Comparison of ENCODE assay signal across 7 mouse cellular contexts in the genomic region with DNA sequence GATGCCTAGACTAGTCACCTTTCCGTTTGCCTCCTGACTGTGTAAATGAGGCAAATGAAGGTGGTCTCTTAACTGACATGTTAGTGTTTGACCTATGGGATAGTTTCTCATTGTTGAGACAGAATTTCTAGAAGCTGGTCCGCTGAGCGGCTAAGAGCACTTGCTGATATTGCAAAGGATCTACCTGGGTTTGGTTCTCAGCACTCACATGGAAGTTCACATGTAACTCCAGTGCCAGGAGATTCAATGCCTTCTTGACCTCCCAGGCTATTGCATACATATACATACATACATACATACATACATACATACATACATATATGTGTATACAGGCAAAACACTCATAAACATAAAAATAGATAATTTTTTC. TPM values are rescaled to one million over a fixed set of nuclear protein-coding genes. Genes with fewer than 3 reads are reported as not detected.
A peak's percentile ranks its signal among the peaks of the same experiment; 100 is the strongest.
DNase-seq lines count a peak whose midpoint lies in the region; ATAC-seq and TF ChIP-seq lines count a peak whose summit lies in the region.

No protein-coding gene starts in this region.

- TF ChIP-seq CTCF in liver, adult 2 months (IDR thresholded peaks at IDR 0.05; ENCODE audit: low read depth, low read length): no peak
- no peak for TF ChIP-seq CTCF in embryonic fibroblast, embryonic 13.5 days (IDR thresholded peaks at IDR 0.05; ENCODE audit: borderline replicate concordance, insufficient read depth, low read length)
- no peak for TF ChIP-seq CTCF in kidney, postnatal 0 days (IDR thresholded peaks at IDR 0.05; ENCODE audit: low read depth)

- WGBS in liver, adult 2 months: 34% methylated on average over 3 of the region's 3 CpGs
- 29% methylated on average over 3 of the region's 3 CpGs for WGBS in kidney, postnatal 0 days
- 33% methylated on average over 3 of the region's 3 CpGs for WGBS in neural tube, embryonic 14.5 days

- peak overlapping the region; percentile 50 for H3K4me2 ChIP-seq in kidney, postnatal 0 days (ENCODE audit: low read length)
- H3K4me2 ChIP-seq in neural tube, embryonic 14.5 days (ENCODE audit: low read depth, low read length): peak overlapping the region; percentile 51

- H3K9me3 ChIP-seq in kidney, postnatal 0 days (replicated peaks; ENCODE audit: low read length): no peaks in the 10 kb centered on the region
- no peaks in the 10 kb centered on the region for H3K9me3 ChIP-seq in neural tube, embryonic 14.5 days (ENCODE audit: control insufficient read depth, low read length)

- ATAC-seq in kidney, postnatal 0 days (replicated peaks; ENCODE audit: low FRiP score, low read depth): no peak
- no peak for ATAC-seq in neural tube, embryonic 14.5 days (ENCODE audit: low read depth)
- ATAC-seq in megakaryocyte progenitor cell, adult 5-6 weeks (replicated peaks; ENCODE audit: poor library complexity): no peak

- H3K27me3 ChIP-seq in liver, adult 2 months (ENCODE audit: control insufficient read depth, insufficient read depth, low read length): no peaks in the 10 kb centered on the region
- H3K27me3 ChIP-seq in kidney, postnatal 0 days (ENCODE audit: insufficient read depth, low read length): no peaks in the 10 kb centered on the region
- H3K27me3 ChIP-seq in neural tube, embryonic 14.5 days (ENCODE audit: control insufficient read depth, insufficient read depth, low read length): no peaks in the 10 kb centered on the region

- no peak for TF ChIP-seq POLR2A in liver, adult 2 months (IDR thresholded peaks at IDR 0.05; ENCODE audit: extremely low read depth, insufficient read depth, low read length)
- TF ChIP-seq POLR2A in embryonic fibroblast, embryonic 13.5 days (IDR thresholded peaks at IDR 0.05; ENCODE audit: low read depth, low read length): no peak; the same call in 1 of the 2 replicates

- H3K36me3 ChIP-seq in liver, adult 2 months (ENCODE audit: control insufficient read depth, insufficient read depth, low read length): peaks cover 8% of the 10 kb centered on the region; the same call in 1 of the 2 replicates
- peaks cover 16% of the 10 kb centered on the region; the same call in 1 of the 2 replicates for H3K36me3 ChIP-seq in kidney, postnatal 0 days (ENCODE audit: insufficient read depth, low read length)
- no peaks in the 10 kb centered on the region for H3K36me3 ChIP-seq in neural tube, embryonic 14.5 days (ENCODE audit: control insufficient read depth, insufficient read depth, low read length)

- H3K79me2 ChIP-seq in liver, adult 2 months (ENCODE audit: control insufficient read depth, insufficient read depth, low read length): peaks cover 31% of the 10 kb centered on the region

- H3K4me1 ChIP-seq in liver, adult 2 months (ENCODE audit: control insufficient read depth, insufficient read depth, low read length): peaks cover 10% of the 10 kb centered on the region
- peaks cover 3% of the 10 kb centered on the region; the same call in 1 of the 2 replicates for H3K4me1 ChIP-seq in embryonic fibroblast, embryonic 13.5 days (ENCODE audit: control insufficient read depth, insufficient read depth, low read length)
- peaks cover 2% of the 10 kb centered on the region; the same call in 1 of the 2 replicates for H3K4me1 ChIP-seq in kidney, postnatal 0 days (replicated peaks; ENCODE audit: insufficient read depth, low read length)
- peaks cover 10% of the 10 kb centered on the region; the same call in 1 of the 2 replicates for H3K4me1 ChIP-seq in neural tube, embryonic 14.5 days (ENCODE audit: control insufficient read depth, insufficient read depth, low read length)

- H3K4me3 ChIP-seq in liver, adult 2 months (ENCODE audit: insufficient read depth, low read depth, low read length): no peak overlapping the region
- H3K4me3 ChIP-seq in embryonic fibroblast, embryonic 13.5 days (ENCODE audit: insufficient read depth, low read length): no peak overlapping the region
- peak overlapping the region; percentile 90; the same call in 1 of the 2 replicates for H3K4me3 ChIP-seq in kidney, postnatal 0 days (replicated peaks; ENCODE audit: low read depth, low read length)
- H3K4me3 ChIP-seq in neural tube, embryonic 14.5 days (ENCODE audit: low read depth, low read length): peak overlapping the region; percentile 73

- H3K9ac ChIP-seq in liver, adult 2 months (ENCODE audit: low read depth, low read length): peak overlapping the region; percentile 47
- peak overlapping the region; percentile 83; the same call in 1 of the 2 replicates for H3K9ac ChIP-seq in kidney, postnatal 0 days (ENCODE audit: low read depth, low read length)
- peak overlapping the region; percentile 95 for H3K9ac ChIP-seq in neural tube, embryonic 14.5 days (replicated peaks; ENCODE audit: low read depth, low read length)

- H3K27ac ChIP-seq in liver, adult 2 months (replicated peaks; ENCODE audit: insufficient read depth, low read depth, low read length): peak overlapping the region; percentile 74
- peak overlapping the region; percentile 91 for H3K27ac ChIP-seq in embryonic fibroblast, embryonic 13.5 days (ENCODE audit: insufficient read depth, low read length)
- peak overlapping the region; percentile 95 for H3K27ac ChIP-seq in kidney, postnatal 0 days
- H3K27ac ChIP-seq in neural tube, embryonic 14.5 days (ENCODE audit: low read depth, low read length): peak overlapping the region; percentile 98

- DNase-seq in liver, adult 2 months (ENCODE audit: extremely low read depth, low read depth, low spot score): no peak
- no peak for DNase-seq in liver
- no peak for DNase-seq in kidney, postnatal 0 days (ENCODE audit: low spot score)
- no peak for DNase-seq in adrenal gland, postnatal 14 days

RNA-seq across cellular contexts. Expression of a gene that starts 0.9 kb away (rescaled TPM):
- 21.6 and 24.8 TPM in 2 replicates for total RNA-seq in liver, adult 2 months (2014; rRNA removed)
- polyA plus RNA-seq in liver, adult 2 months (2012; rRNA removed): 25.5 and 34.6 TPM in 2 replicates
- 70.6 and 78.3 TPM in 2 replicates for polyA plus RNA-seq in embryonic fibroblast, embryonic 13.5 days (2011; ENCODE audit: insufficient read length, low read depth, missing spikeins)
- polyA plus RNA-seq in kidney, postnatal 0 days (2015; fragmentation: Nextera tagmentation; extraction: Ambion mirVana): 88.6 and 101 TPM in 2 replicates
- 153 and 155 TPM in 2 replicates for polyA plus RNA-seq in neural tube, embryonic 14.5 days (2014; fragmentation: Nextera tagmentation; extraction: Ambion mirVana)
- total RNA-seq in adrenal gland, postnatal 14 days (2021): 87.6 and 97.0 TPM in 2 replicates
- total RNA-seq in megakaryocyte progenitor cell, adult 5-6 weeks (2015): 39.8 and 42.4 TPM in 2 replicates
- 83.3 and 100 TPM in 2 replicates for total RNA-seq in megakaryocyte progenitor cell, adult 5-6 weeks (2017)

RNA-seq across cellular contexts. Expression of a gene that starts 22.3 kb away (rescaled TPM):
- total RNA-seq in liver, adult 2 months (2014; rRNA removed): 155 TPM in 2 replicates
- 424 and 500 TPM in 2 replicates for polyA plus RNA-seq in liver, adult 2 months (2012; rRNA removed)
- polyA plus RNA-seq in embryonic fibroblast, embryonic 13.5 days (2011; ENCODE audit: insufficient read length, low read depth, missing spikeins): 273 and 297 TPM in 2 replicates
- 90.9 and 104 TPM in 2 replicates for polyA plus RNA-seq in kidney, postnatal 0 days (2015; fragmentation: Nextera tagmentation; extraction: Ambion mirVana)
- 122 and 139 TPM in 2 replicates for polyA plus RNA-seq in neural tube, embryonic 14.5 days (2014; fragmentation: Nextera tagmentation; extraction: Ambion mirVana)
- 206 and 217 TPM in 2 replicates for total RNA-seq in adrenal gland, postnatal 14 days (2021)
- total RNA-seq in megakaryocyte progenitor cell, adult 5-6 weeks (2015): 46.8 and 57.3 TPM in 2 replicates
- 26.2 and 32.7 TPM in 2 replicates for total RNA-seq in megakaryocyte progenitor cell, adult 5-6 weeks (2017)

RNA-seq across cellular contexts. Expression of a gene that starts 27.5 kb away (rescaled TPM):
- 9.1 and 19.3 TPM in 2 replicates for total RNA-seq in liver, adult 2 months (2014; rRNA removed)
- 44.1 and 44.7 TPM in 2 replicates for polyA plus RNA-seq in liver, adult 2 months (2012; rRNA removed)
- 70.9 and 72.7 TPM in 2 replicates for polyA plus RNA-seq in embryonic fibroblast, embryonic 13.5 days (2011; ENCODE audit: insufficient read length, low read depth, missing spikeins)
- 52.9 and 56.2 TPM in 2 replicates for polyA plus RNA-seq in kidney, postnatal 0 days (2015; fragmentation: Nextera tagmentation; extraction: Ambion mirVana)
- polyA plus RNA-seq in neural tube, embryonic 14.5 days (2014; fragmentation: Nextera tagmentation; extraction: Ambion mirVana): 52.1 and 70.5 TPM in 2 replicates
- 95.0 and 99.4 TPM in 2 replicates for total RNA-seq in adrenal gland, postnatal 14 days (2021)
- 47.7 and 50.9 TPM in 2 replicates for total RNA-seq in megakaryocyte progenitor cell, adult 5-6 weeks (2015)
- 56.3 and 69.6 TPM in 2 replicates for total RNA-seq in megakaryocyte progenitor cell, adult 5-6 weeks (2017)

Comparison
In these comparisons a context has a peak if more than half of its experiments do, and no peak if none do; other contexts are left out.
1. H3K4me3 ChIP-seq: peak in kidney, postnatal 0 days (single experiment) and neural tube, embryonic 14.5 days (single experiment); none in liver, adult 2 months (single experiment) and embryonic fibroblast, embryonic 13.5 days (single experiment).
2. Peak in every context shown above with its lines, with median percentiles within 50 percentile points of each other: H3K27ac ChIP-seq and H3K9ac ChIP-seq.